Mouse (Mus musculus): ENCODE data around the gene Napepld. TPM values are rescaled to one million over a fixed set of nuclear protein-coding genes. Genes with fewer than 3 reads are reported as not detected.

Napepld gene
- polyA plus RNA-seq, 1 experiment from 2014 or later, result 8.2 TPM

Other genes with a start within 250 kb of the Napepld start
- 29.9 and 36.0 TPM in 2 replicates for gene Lrrc17, start 157.8 kb downstream of the Napepld start, polyA plus RNA-seq (2014; fragmentation: Nextera tagmentation; extraction: Ambion mirVana)
- gene Fbxl13, start 55.8 kb downstream of the Napepld start, polyA plus RNA-seq (2014; fragmentation: Nextera tagmentation; extraction: Ambion mirVana), result 0.43 TPM in 2 replicates
- 67.0 and 77.1 TPM in 2 replicates for gene Armc10, start 55.6 kb downstream of the Napepld start, polyA plus RNA-seq (2014; fragmentation: Nextera tagmentation; extraction: Ambion mirVana)
- gene Pmpcb, start 35.7 kb upstream of the Napepld start, polyA plus RNA-seq (2014; fragmentation: Nextera tagmentation; extraction: Ambion mirVana), result 95.9 and 101 TPM in 2 replicates
- 92.6 and 99.3 TPM in 2 replicates for gene Dnajc2, start 83.9 kb upstream of the Napepld start, polyA plus RNA-seq (2014; fragmentation: Nextera tagmentation; extraction: Ambion mirVana)
- 174 and 188 TPM in 2 replicates for gene Psmc2, start 83.9 kb upstream of the Napepld start, polyA plus RNA-seq (2014; fragmentation: Nextera tagmentation; extraction: Ambion mirVana)
- gene Slc26a5, start 164.2 kb upstream of the Napepld start, polyA plus RNA-seq (2014; fragmentation: Nextera tagmentation; extraction: Ambion mirVana), result not detected in 2 replicates

Measured in kidney, embryonic 14.5 days (tissue).